In the genomic region with DNA sequence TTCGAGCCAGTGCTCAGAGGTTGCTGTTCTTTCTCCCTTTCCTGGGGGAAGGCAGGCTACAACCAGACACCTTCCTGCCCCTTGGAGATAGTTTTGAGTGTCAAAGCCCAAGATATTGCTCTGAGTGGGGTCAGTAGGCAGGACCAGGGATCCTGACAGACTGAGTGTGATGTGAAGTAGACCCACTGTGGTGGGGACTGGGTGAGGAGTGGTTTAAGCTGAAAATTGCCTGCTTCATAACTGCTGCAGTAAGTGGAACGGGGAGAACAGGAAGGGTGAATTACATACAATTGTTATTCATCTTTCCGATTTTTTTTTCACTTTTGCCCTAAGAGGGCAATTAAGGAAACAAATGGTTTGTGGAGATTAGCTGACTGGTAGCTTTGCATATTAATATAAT, we compare ENCODE assay signal across 16 mouse cellular contexts.
A peak's percentile ranks its signal among the peaks of the same experiment; 100 is the strongest.
DNase-seq lines count a peak whose midpoint lies in the region; ATAC-seq and TF ChIP-seq lines count a peak whose summit lies in the region.
"Had no signal": no experiment of that assay in that cellular context is flagged by ENCODE, and none has a peak within 500 bp of the region (broad histone marks: within the 10 kb centered on the region; RNA-seq: fewer than 3 reads in every experiment).

No protein-coding gene starts in this region.

- H3K36me3 ChIP-seq in forebrain, embryonic 10.5 days (replicated peaks): no peaks in the 10 kb centered on the region
- no peaks in the 10 kb centered on the region for H3K36me3 ChIP-seq in forebrain, embryonic 15.5 days
- no peaks in the 10 kb centered on the region for H3K36me3 ChIP-seq in midbrain, embryonic 10.5 days
- no peaks in the 10 kb centered on the region for H3K36me3 ChIP-seq in midbrain, postnatal 0 days (ENCODE audit: insufficient read depth, low read length)
- no peaks in the 10 kb centered on the region for H3K36me3 ChIP-seq in hindbrain, embryonic 16.5 days (ENCODE audit: control insufficient read depth, insufficient read depth, low read length)
- H3K36me3 ChIP-seq in neural tube, embryonic 13.5 days: no peaks in the 10 kb centered on the region
- H3K36me3 ChIP-seq: embryonic facial prominence, embryonic 13.5 days; G1E; liver, embryonic 15.5 days had no signal

- H3K9me3 ChIP-seq in forebrain, embryonic 10.5 days: no peaks in the 10 kb centered on the region
- no peaks in the 10 kb centered on the region for H3K9me3 ChIP-seq in forebrain, embryonic 15.5 days
- no peaks in the 10 kb centered on the region for H3K9me3 ChIP-seq in midbrain, embryonic 10.5 days (replicated peaks)
- no peaks in the 10 kb centered on the region for H3K9me3 ChIP-seq in midbrain, postnatal 0 days (ENCODE audit: low read length)
- no peaks in the 10 kb centered on the region for H3K9me3 ChIP-seq in hindbrain, embryonic 16.5 days (ENCODE audit: control insufficient read depth, low read length)
- H3K9me3 ChIP-seq in neural tube, embryonic 13.5 days: no peaks in the 10 kb centered on the region
- H3K9me3 ChIP-seq: embryonic facial prominence, embryonic 13.5 days; G1E; liver, embryonic 15.5 days had no signal

- WGBS in forebrain, embryonic 10.5 days: 39% methylated on average over 3 of the region's 3 CpGs
- WGBS in forebrain, embryonic 15.5 days: 24% methylated on average over 3 of the region's 3 CpGs
- 54% methylated on average over 3 of the region's 3 CpGs for WGBS in midbrain, embryonic 10.5 days
- 40% methylated on average over 3 of the region's 3 CpGs for WGBS in midbrain, postnatal 0 days
- WGBS in hindbrain, embryonic 16.5 days: 37% methylated on average over 3 of the region's 3 CpGs
- 31% methylated on average over 3 of the region's 3 CpGs for WGBS in neural tube, embryonic 13.5 days

- TF ChIP-seq CTCF in midbrain, postnatal 0 days (IDR thresholded peaks at IDR 0.05): no peak

- H3K27me3 ChIP-seq in forebrain, embryonic 10.5 days (ENCODE audit: poor library complexity, severe bottlenecking): no peaks in the 10 kb centered on the region
- H3K27me3 ChIP-seq in forebrain, embryonic 15.5 days: no peaks in the 10 kb centered on the region
- H3K27me3 ChIP-seq in midbrain, embryonic 10.5 days (ENCODE audit: low read depth, poor library complexity, severe bottlenecking): no peaks in the 10 kb centered on the region
- no peaks in the 10 kb centered on the region for H3K27me3 ChIP-seq in midbrain, postnatal 0 days (ENCODE audit: insufficient read depth, low read length)
- H3K27me3 ChIP-seq in hindbrain, embryonic 16.5 days (replicated peaks; ENCODE audit: control insufficient read depth, insufficient read depth, low read length): no peaks in the 10 kb centered on the region
- H3K27me3 ChIP-seq in neural tube, embryonic 13.5 days: no peaks in the 10 kb centered on the region
- H3K27me3 ChIP-seq: embryonic facial prominence, embryonic 13.5 days; liver, embryonic 15.5 days had no signal

- no peak; the same call in 1 of the 2 replicates for ATAC-seq in forebrain, embryonic 15.5 days (replicated peaks)
- no peak for ATAC-seq in midbrain, postnatal 0 days (ENCODE audit: low FRiP score)
- ATAC-seq in hindbrain, embryonic 16.5 days: peak; percentile 58
- ATAC-seq in neural tube, embryonic 13.5 days (ENCODE audit: low read depth): peak; percentile 78
- ATAC-seq: CD4-positive, CD25-positive, alpha-beta regulatory T cell, adult 4 months had no signal

- no peak overlapping the region for H3K9ac ChIP-seq in forebrain, embryonic 15.5 days (replicated peaks)
- no peak overlapping the region for H3K9ac ChIP-seq in midbrain, postnatal 0 days (replicated peaks; ENCODE audit: low read length, poor library complexity, severe bottlenecking)
- no peak overlapping the region for H3K9ac ChIP-seq in hindbrain, embryonic 16.5 days (ENCODE audit: low read depth, low read length)
- no peak overlapping the region for H3K9ac ChIP-seq in neural tube, embryonic 13.5 days
- H3K9ac ChIP-seq: embryonic facial prominence, embryonic 13.5 days; liver, embryonic 15.5 days had no signal

- peak overlapping the region; percentile 78 for H3K27ac ChIP-seq in forebrain, embryonic 10.5 days
- H3K27ac ChIP-seq in forebrain, embryonic 15.5 days (replicated peaks): no peak overlapping the region
- peak overlapping the region; percentile 74 for H3K27ac ChIP-seq in midbrain, embryonic 10.5 days (replicated peaks)
- H3K27ac ChIP-seq in midbrain, postnatal 0 days (ENCODE audit: low read depth, low read length): no peak overlapping the region
- no peak overlapping the region for H3K27ac ChIP-seq in hindbrain, embryonic 16.5 days (ENCODE audit: low read depth, low read length)
- H3K27ac ChIP-seq in neural tube, embryonic 13.5 days (replicated peaks): peak overlapping the region; percentile 56
- H3K27ac ChIP-seq: embryonic facial prominence, embryonic 13.5 days; gastrocnemius, adult 2 months; liver, embryonic 15.5 days had no signal

- no peak overlapping the region for H3K4me3 ChIP-seq in forebrain, embryonic 10.5 days
- no peak overlapping the region for H3K4me3 ChIP-seq in forebrain, embryonic 15.5 days
- no peak overlapping the region for H3K4me3 ChIP-seq in midbrain, embryonic 10.5 days
- no peak overlapping the region for H3K4me3 ChIP-seq in midbrain, postnatal 0 days (ENCODE audit: low read depth, low read length)
- no peak overlapping the region for H3K4me3 ChIP-seq in hindbrain, embryonic 16.5 days (ENCODE audit: low read length)
- H3K4me3 ChIP-seq in neural tube, embryonic 13.5 days: no peak overlapping the region
- H3K4me3 ChIP-seq: embryonic facial prominence, embryonic 13.5 days; gastrocnemius, adult 2 months; liver, embryonic 15.5 days had no signal

- no peak overlapping the region; the same call in 1 of the 2 replicates for H3K4me2 ChIP-seq in forebrain, embryonic 15.5 days (replicated peaks)
- H3K4me2 ChIP-seq in midbrain, postnatal 0 days (ENCODE audit: low read depth, low read length, poor library complexity, severe bottlenecking): no peak overlapping the region; the same call in 1 of the 2 replicates
- H3K4me2 ChIP-seq in hindbrain, embryonic 16.5 days (ENCODE audit: low read length): no peak overlapping the region
- no peak overlapping the region for H3K4me2 ChIP-seq in neural tube, embryonic 13.5 days
- H3K4me2 ChIP-seq: embryonic facial prominence, embryonic 13.5 days; liver, embryonic 15.5 days had no signal

- no peak for DNase-seq in forebrain, embryonic 10.5 days (ENCODE audit: extremely low spot score, low spot score)
- peak; percentile 11 for DNase-seq in midbrain, embryonic 10.5 days (ENCODE audit: low spot score)
- no peak for DNase-seq in midbrain, postnatal 0 days (ENCODE audit: low spot score)
- DNase-seq in kidney, adult 11 months: no peak
- no peak for DNase-seq in lung, postnatal 14 days
- DNase-seq: cerebellum, adult 8-10 months; gastrocnemius, adult 2 months; lung, postnatal 10 days; thymus, postnatal 36 days had no signal

- H3K4me1 ChIP-seq in forebrain, embryonic 10.5 days: peaks cover 22% of the 10 kb centered on the region
- H3K4me1 ChIP-seq in forebrain, embryonic 15.5 days: peaks cover 3% of the 10 kb centered on the region
- H3K4me1 ChIP-seq in midbrain, embryonic 10.5 days: peaks cover 20% of the 10 kb centered on the region
- H3K4me1 ChIP-seq in midbrain, postnatal 0 days (ENCODE audit: insufficient read depth, low read length): no peaks in the 10 kb centered on the region
- no peaks in the 10 kb centered on the region for H3K4me1 ChIP-seq in hindbrain, embryonic 16.5 days (ENCODE audit: control insufficient read depth, insufficient read depth, low read depth, low read length)
- H3K4me1 ChIP-seq in neural tube, embryonic 13.5 days (replicated peaks): peaks cover 13% of the 10 kb centered on the region
- H3K4me1 ChIP-seq: embryonic facial prominence, embryonic 13.5 days; liver, embryonic 15.5 days had no signal

Comparison
In these comparisons a context has a peak if more than half of its experiments do, and no peak if none do; other contexts are left out.
1. H3K27ac ChIP-seq: peak in forebrain, embryonic 10.5 days (single experiment), midbrain, embryonic 10.5 days (single experiment) and neural tube, embryonic 13.5 days (single experiment); none in forebrain, embryonic 15.5 days (single experiment), midbrain, postnatal 0 days (single experiment) and hindbrain, embryonic 16.5 days (single experiment).
2. ATAC-seq: peak in hindbrain, embryonic 16.5 days (single experiment) and neural tube, embryonic 13.5 days (single experiment); none in forebrain, embryonic 15.5 days (single experiment) and midbrain, postnatal 0 days (single experiment).